Mouse (Mus musculus): Measurements from ENCODE around the gene Gm614. TPM values are rescaled to one million over a fixed set of nuclear protein-coding genes. Genes with fewer than 3 reads are reported as not detected.

The Gm614 gene
- polyA plus RNA-seq (2012; ENCODE audit: low replicate concordance): not detected in 2 replicates

DNA sequence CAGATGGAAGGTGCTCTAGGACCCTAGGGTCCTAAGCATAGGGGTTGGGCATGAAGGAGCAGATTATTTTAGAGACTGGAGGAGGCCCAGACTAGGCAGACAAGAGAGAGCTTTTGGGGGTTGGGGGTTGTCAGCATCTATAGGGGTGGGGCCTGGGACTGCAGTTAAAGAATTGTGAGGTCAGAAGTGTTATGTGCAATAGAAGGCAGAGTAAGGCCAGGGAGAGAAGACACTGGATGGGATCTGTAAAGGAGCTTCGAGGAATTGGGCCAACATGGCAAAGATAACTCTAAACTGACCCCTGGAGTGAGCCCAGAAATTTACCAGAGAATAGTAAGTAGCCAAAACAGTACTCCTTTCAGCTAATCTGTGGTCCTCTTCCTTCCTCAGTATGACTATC is at the start of gene Gm614:
Gene Gm614 (minus strand): TSS at position 101 of the 400 bp plus-strand sequence.

DNA sequence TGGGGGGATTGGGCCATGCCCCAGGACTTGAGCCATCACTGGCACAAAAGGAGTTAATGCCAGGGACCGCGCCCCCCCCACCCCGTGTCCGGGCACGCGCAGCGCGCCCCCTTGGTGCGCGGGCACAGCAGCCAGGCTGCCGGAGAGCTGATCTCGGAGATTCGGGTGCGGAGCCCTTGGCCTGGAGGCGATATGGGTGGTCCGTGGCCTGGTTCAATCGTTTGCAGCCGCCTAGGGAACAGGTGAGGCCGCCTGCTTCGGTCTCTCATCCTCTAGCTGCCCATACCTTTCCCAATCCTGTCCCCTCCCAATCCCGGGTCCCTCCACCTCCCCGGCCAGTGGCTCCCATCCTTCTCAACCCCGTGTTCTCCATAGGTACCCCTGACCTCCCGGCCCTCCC is 35.3 kb upstream of the Gm614 start, which contains the start of gene Nlgn3:
Gene Nlgn3 (plus strand): TSS at position 114 of the 400 bp plus-strand sequence.

DNA sequence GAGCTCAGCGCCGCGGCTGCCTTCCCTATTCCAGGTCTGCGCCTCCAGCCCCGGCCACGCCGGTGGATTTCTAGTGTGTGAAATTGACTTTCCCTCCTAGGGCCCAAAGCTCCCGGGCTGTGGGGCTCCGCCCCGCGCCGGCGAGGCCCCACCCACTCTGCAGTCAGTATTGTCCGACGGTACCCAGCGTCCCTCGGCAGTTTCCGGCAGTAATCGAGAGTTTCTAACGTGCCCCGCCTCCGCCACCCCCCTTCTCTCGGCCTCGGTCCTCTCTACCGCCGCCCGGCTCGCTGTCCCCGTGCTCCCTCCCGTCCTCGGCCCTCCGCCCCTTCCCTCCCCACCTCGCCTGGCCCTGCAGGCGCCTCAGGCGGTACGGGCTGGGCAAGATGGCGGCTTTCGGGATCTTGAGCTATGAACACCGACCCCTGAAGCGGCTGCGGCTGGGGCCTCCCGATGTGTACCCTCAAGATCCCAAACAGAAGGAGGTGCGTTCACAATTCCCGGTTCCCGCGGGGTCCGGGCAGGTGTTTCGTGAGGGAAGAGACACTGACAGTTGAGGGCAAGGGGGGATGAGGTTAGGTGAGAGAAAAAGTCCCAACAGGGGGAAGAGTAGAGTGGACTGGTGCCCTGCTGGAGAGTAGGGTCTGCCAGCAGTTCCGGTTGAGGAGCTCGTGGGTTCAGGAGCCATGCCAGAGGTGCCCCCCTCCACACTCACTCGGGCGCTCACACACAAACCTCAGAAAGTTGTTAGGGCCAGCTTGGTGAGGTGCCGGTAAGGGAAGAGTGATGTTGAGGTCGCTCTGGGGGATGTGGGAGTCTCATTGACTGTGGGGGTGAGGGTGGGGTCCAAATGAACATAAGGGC is 10.3 kb upstream of the Gm614 start, which contains the start of gene Med12:
Gene Med12 (plus strand): TSS at position 156 of the 864 bp plus-strand sequence.

DNA sequence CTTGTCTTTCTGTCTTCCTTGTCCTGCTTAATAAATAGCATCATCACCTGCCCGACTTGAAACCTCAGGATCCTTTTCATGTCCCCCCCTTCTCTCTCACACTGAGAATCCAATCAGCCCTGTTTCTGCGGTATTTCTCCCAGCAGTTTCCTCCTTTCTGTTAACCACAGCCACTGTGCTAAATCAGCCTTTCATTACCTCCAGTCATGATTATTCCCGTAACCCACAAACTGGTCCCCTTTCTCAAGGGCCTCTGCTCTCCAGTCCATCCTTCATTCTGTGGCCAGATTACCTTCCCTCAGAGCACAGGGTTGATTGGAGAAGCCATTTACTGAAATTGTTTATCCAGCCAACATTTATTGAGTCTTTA is 4.9 kb upstream of the Gm614 start, which contains the start of gene Gm20489:
Gene Gm20489 (minus strand): TSS at position 269 of the 370 bp plus-strand sequence.

DNA sequence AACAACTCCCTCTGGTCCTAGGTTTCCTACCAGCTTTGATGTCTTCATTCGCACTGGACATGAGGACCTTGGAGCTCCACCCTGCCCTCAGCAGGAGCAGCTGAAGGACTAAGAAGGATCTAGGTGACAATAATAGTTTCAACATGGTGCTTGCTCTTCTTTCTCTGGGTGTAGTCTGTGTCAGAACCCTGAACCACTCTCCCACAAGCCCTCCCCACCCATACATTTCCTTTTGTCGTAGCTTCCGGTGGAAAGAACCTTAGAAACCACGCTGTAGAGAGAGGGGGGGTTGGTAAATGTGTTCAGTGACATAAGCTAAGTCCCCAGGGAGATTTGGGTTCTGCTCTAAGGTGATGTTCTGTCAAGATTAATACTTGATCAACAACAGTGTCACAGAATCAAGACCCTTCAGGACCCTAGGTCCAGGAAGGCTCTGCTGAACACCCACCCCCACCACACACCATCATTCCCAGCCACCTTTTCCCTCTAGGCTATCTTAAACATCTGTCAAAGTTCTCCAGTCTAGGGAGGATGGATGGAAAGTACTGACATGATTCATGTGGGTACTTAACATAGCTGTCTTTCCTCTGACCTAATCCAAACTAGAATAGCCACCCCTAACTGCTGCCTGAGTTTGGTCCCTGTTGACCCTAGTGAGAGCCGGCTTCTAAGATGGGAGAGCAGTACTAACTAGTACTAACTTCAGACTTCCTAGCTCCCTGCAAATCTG is 4.4 kb upstream of the Gm614 start, which contains the start of gene Il2rg:
Gene Il2rg (minus strand): TSS at position 231 of the 730 bp plus-strand sequence.

DNA sequence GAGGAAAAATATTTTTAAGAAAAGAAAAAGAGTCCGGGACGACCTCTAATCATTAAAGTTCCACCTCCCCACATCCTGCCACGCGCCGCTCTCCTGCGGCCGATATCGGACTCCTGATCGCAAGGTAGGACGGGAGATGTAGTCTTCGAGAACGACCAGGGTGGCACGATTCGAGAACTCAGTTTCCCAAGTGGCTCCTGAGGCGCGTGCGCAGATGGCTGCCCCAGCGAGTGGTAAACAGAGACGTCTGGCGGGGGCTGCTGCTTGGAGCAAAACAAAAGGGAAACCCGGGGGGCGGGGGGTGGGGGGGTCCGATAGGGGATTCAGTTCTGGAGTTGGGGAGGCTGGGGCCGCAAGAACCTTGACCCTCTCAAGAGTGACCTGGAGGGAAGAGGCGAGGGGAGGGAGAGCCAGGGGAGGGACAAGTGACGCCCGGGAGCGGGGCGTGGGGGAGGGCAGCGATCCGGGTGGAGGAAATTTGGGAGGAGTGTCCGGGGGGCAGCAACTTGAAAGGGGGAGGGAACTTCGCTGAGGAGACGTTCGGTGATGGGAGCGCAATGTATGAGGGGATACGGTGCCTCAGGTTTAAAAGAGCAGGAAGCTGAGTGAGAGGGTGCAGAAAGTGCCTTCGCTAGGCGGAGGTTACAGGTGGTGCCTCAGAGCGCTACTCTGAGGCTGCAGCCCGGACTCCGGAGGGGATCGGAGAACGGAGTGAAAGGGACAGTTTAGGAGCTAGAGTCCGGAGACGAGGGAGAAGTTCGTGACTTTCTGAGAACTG is 9.7 kb downstream of the Gm614 start, which contains the start of gene Foxo4:
Gene Foxo4 (plus strand): TSS at position 577 of the 778 bp plus-strand sequence.

DNA sequence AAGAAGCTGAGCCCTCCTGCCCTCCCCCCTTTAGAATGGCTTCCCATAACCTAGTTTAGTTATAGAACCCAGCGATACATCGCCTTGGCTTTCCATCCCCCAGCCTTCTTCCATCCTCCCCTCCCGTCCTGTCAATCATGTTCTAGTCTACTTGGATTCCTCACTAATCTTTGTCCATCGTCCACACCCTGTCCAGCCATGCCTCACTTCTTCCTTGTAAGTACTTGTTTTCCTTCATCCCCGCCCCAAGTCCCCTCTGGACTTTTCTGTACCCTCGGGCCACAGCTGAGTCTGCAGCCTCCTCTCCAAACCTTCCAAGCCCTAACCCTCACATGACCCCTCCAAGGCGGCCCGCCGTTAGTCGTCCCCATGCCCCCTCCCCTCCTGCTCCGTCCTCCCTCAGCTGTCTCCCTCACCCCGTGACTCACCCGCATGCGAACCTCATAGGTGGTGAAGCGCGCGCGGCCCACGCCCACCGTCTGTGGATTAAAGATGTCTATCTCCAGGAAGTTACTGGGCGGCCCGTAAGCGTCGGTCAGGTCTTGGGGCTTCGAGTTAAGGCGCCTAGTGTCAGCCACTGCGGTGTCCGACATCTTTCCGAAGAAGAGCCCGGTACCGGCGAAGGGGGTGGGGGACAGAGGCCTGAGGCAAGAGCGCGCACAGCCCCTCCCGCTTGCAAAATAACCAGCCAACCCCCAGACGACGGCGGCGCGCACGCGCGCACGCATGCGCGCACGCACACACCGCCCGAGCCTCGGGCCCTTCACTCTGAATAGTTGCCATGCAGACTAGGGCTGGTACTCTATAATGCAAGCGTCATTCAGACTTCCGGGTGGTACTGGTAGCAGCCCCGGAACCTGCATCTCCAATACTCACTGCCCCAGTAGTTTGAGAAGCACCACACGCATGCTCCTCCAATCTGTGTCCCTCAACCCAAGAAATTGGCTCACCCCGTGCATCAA is 41.7 kb downstream of the Gm614 start, which contains the start of gene Snx12:
Gene Snx12 (minus strand): TSS at position 730 of the 962 bp plus-strand sequence.

Other genes starting within 250 kb of the Gm614 start
- not detected in 2 replicates for gene Tex11, start 204.3 kb downstream of the Gm614 start, polyA plus RNA-seq (2012; ENCODE audit: low replicate concordance)
- gene Slc7a3, start 178.0 kb downstream of the Gm614 start, polyA plus RNA-seq (2012; ENCODE audit: low replicate concordance): 0.10 and 0.18 TPM in 2 replicates
- gene Snx12, start 41.4 kb downstream of the Gm614 start, polyA plus RNA-seq (2012; ENCODE audit: low replicate concordance): 14.8 and 24.0 TPM in 2 replicates
- 13.8 and 22.7 TPM in 2 replicates for gene Foxo4, start 9.5 kb downstream of the Gm614 start, polyA plus RNA-seq (2012; ENCODE audit: low replicate concordance)
- 5.8 and 37.6 TPM in 2 replicates for gene Il2rg, start 4.3 kb upstream of the Gm614 start, polyA plus RNA-seq (2012; ENCODE audit: low replicate concordance)
- gene Gm20489, start 5.0 kb upstream of the Gm614 start, polyA plus RNA-seq (2012; ENCODE audit: low replicate concordance): not detected in 2 replicates
- 85.7 and 97.5 TPM in 2 replicates for gene Med12, start 10.0 kb upstream of the Gm614 start, polyA plus RNA-seq (2012; ENCODE audit: low replicate concordance)
- 0.13 TPM in 1 of 2 replicates, not detected in the other for gene Nlgn3, start 35.2 kb upstream of the Gm614 start, polyA plus RNA-seq (2012; ENCODE audit: low replicate concordance)
- gene Gjb1, start 112.4 kb upstream of the Gm614 start, polyA plus RNA-seq (2012; ENCODE audit: low replicate concordance): not detected in 2 replicates
- 18.7 and 25.9 TPM in 2 replicates for gene Zmym3, start 156.9 kb upstream of the Gm614 start, polyA plus RNA-seq (2012; ENCODE audit: low replicate concordance)
- gene Nono, start 165.3 kb upstream of the Gm614 start, polyA plus RNA-seq (2012; ENCODE audit: low replicate concordance): 22.9 and 38.1 TPM in 2 replicates
- gene Itgb1bp2, start 185.1 kb upstream of the Gm614 start, polyA plus RNA-seq (2012; ENCODE audit: low replicate concordance): 0.18 and 0.37 TPM in 2 replicates

All from leukemia stem cell, adult 10-12 weeks (primary cell).